Mouse (Mus musculus): ENCODE data around the gene Prss41. TPM values are rescaled to one million over a fixed set of nuclear protein-coding genes. Genes with fewer than 3 reads are reported as not detected.

Prss41 gene
- total RNA-seq, 2 experiments from 2014 or later: 2.0 to 2.1 TPM

Small RNAs within 50 kb of the gene (microRNA-seq; reads per million reads assigned to microRNA genes)
- gene Mir5125: 0.60 to 0.85 reads per million in 2 experiments

Other genes with a start within 250 kb of the Prss41 start
- 10 to 100 TPM; 25.0 to 32.3 TPM for gene Zfp13, start 244.7 kb downstream of the Prss41 start, total RNA-seq (2021)
- not detected for gene Zscan10, start 243.3 kb downstream of the Prss41 start, total RNA-seq (2021)
- gene Mmp25, start 198.9 kb downstream of the Prss41 start, total RNA-seq (2021): under 1 TPM; 0.10 to 0.30 TPM
- gene Bicdl2, start 183.7 kb downstream of the Prss41 start, total RNA-seq (2021): not detected
- 100 to 1,000 TPM; 122 to 124 TPM for gene Hcfc1r1, start 170.6 kb downstream of the Prss41 start, total RNA-seq (2021)
- 1 to 10 TPM; 7.2 to 9.7 TPM for gene Thoc6, start 170.3 kb downstream of the Prss41 start, total RNA-seq (2021)
- gene Tnfrsf12a, start 166.7 kb downstream of the Prss41 start, total RNA-seq (2021): 1 to 10 TPM; 4.8 to 6.3 TPM
- not detected for gene Cldn6, start 164.9 kb downstream of the Prss41 start, total RNA-seq (2021)
- gene Cldn9, start 160.1 kb downstream of the Prss41 start, total RNA-seq (2021): under 1 TPM; 0.22 to 0.35 TPM
- not detected for gene 1520401A03Rik, start 121.4 kb downstream of the Prss41 start, total RNA-seq (2021)
- 1 to 10 TPM; 1.7 to 3.0 TPM for gene Pkmyt1, start 117.8 kb downstream of the Prss41 start, total RNA-seq (2021)
- 10 to 100 TPM; 50.8 to 55.4 TPM for gene Paqr4, start 103.3 kb downstream of the Prss41 start, total RNA-seq (2021)
- gene Kremen2, start 98.3 kb downstream of the Prss41 start, total RNA-seq (2021): under 1 TPM; 0.35 to 0.42 TPM
- 100 to 1,000 TPM; 297 to 300 TPM for gene Flywch1, start 72.6 kb downstream of the Prss41 start, total RNA-seq (2021)
- 10 to 100 TPM in 1 of 2 experiments, 1 to 10 TPM in 1; 9.9 to 11.7 TPM for gene Flywch2, start 58.1 kb downstream of the Prss41 start, total RNA-seq (2021)
- gene Srrm2, start 53.6 kb downstream of the Prss41 start, total RNA-seq (2021): 100 to 1,000 TPM; 563 to 606 TPM
- gene Elob, start 15.0 kb downstream of the Prss41 start, total RNA-seq (2021): 100 to 1,000 TPM; 356 to 383 TPM
- not detected for gene Prss33, start 8.1 kb downstream of the Prss41 start, total RNA-seq (2021)
- gene Prss32, start 317 bp downstream of the Prss41 start, total RNA-seq (2021): not detected
- not detected for gene Prss21, start 23.9 kb upstream of the Prss41 start, total RNA-seq (2021)
- gene Dcpp1, start 36.7 kb upstream of the Prss41 start, total RNA-seq (2021): not detected
- gene Dcpp2, start 36.7 kb upstream of the Prss41 start, total RNA-seq (2021): not detected
- not detected for gene Dcpp3, start 73.3 kb upstream of the Prss41 start, total RNA-seq (2021)
- gene Sbp, start 97.5 kb upstream of the Prss41 start, total RNA-seq (2021): not detected
- not detected for gene Sbpl, start 111.1 kb upstream of the Prss41 start, total RNA-seq (2021)
- not detected for gene Prss30, start 136.4 kb upstream of the Prss41 start, total RNA-seq (2021)
- not detected for gene Prss22, start 153.9 kb upstream of the Prss41 start, total RNA-seq (2021)
- gene Prss27, start 194.0 kb upstream of the Prss41 start, total RNA-seq (2021): not detected
- 10 to 100 TPM; 28.5 to 30.1 TPM for gene Kctd5, start 229.3 kb upstream of the Prss41 start, total RNA-seq (2021)